Mouse (Mus musculus) cerebellum, adult (tissue): ENCODE data around the gene Gm45799.

ENCODE experiments used
- ATAC-seq: cut with Nextera tagmentation; 2 replicates; pipeline ENCODE4 v1.9.2; 2017; ENCODE audit warnings: mild to moderate bottlenecking, moderate library complexity, mixed read lengths; ENCODE audit not compliant: insufficient number of reproducible peaks, low FRiP score, low TSS enrichment

The Gm45799 gene

DNA sequence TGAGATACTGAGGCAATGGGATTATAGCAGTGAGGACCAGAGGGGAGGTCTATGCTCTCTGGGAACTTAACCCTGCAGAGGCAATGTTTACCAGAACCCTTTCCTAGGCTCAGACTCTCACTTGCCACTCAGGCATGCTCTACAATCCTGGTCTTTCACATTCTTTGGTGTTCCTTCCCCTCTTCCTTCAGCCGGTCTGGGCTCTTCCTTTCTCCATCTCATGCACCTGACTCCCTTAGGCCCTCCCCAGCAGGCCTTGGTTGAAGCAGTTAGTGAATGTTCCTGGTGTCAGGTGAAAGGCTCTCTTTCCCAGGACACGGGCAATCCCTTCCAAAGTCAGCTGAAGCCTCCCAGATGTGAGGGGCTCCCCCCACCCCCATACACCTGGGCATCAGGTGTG lies 596 bp upstream of the Gm45799 start, which contains the start of gene Timm10b:
TSS of gene Timm10b (plus strand) at position 301 of the 400 bp plus-strand sequence.
- peak; percentile 24; the same call in 1 of the 2 replicates for ATAC-seq

DNA sequence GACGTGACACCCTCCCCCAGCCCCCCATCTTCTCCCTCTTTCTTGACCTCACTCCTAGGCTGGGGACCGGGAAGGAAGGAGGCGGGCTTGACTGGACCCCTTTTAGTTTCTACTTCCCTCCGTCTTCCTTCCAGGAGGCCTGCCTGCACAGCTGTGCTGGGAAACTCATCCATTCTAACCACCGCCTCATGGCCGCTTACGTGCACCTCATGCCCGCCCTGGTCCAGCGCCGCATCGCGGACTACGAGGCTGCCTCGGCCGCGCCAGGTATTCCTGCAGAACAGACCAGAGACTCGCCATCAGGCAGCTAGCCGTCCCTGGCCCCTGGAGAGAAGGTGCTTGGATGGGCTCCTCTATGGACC lies 523 bp downstream of the Gm45799 start:
- ATAC-seq = no peak

- no peak for ATAC-seq
Observed at GRCm38 (mm10) chr7:105641936-105642335, 1.6 kb downstream of the Gm45799 start.

- peak; percentile 95 for ATAC-seq
Observed at GRCm38 (mm10) chr7:105650639-105651435, 10.5 kb downstream of the Gm45799 start, which contains the start of gene Dnhd1. Gene Dnhd1, plus strand, starts transcription at chr7:105650827.

DNA sequence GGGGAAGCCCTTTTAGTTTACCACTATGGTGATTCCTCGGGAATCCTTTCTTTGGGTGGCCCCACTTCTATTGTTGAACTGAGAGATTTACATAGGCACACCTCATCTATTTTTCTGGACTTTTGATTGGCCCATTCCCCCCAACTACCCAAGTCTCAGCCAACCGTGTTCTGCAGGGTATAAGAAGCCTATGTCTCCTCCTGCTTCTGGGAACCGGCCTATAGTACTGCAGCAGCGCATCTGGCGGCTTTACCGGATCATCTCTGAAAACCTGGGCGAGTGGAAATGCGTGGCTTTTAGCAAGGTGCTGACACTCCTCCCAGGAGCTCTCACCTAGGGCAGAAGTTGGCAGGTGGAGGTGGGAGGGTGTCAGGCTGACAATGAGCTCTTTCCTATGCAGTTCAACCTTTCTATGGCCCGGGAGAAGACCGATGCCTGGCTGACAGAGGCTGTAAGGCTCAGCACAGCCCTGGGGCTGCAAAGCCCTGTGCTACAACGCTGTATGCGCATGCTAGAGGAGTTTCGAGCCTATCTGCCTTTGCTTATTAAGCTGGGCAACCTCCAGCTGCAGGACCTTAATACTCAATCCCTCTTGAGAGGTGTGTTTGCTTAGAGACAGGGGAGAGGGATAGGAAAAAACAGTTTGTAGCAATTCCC lies 45.3 kb downstream of the Gm45799 start:
- no peak for ATAC-seq

GRCm38 (mm10) chr7:105690875-105691274 lies 50.5 kb downstream of the Gm45799 start:
- ATAC-seq = no peak

DNA sequence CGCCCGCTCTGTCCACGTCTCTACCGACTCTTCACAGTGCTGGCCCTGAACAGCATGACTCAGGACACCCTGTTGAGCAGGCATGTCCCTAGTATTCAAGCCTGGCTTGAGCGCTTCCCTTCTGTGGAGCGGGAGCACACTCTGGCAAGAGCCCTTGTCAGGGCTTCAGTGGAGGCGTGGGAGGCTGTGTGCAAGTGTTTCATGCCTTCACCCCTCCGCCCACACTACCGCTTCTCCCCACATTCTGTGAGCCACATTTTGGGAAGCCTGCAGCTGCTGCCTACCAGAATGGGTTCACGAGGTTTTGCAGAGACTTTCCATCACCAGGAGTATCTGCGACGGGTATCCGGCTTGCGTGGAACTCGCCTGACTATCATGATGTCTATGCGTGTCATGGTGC lies 62.8 kb downstream of the Gm45799 start:
- peak; percentile 40; the same call in 1 of the 2 replicates for ATAC-seq

GRCm38 (mm10) chr7:105703816-105704215 lies 63.5 kb downstream of the Gm45799 start:
- no peak; the same call in 1 of the 2 replicates for ATAC-seq

DNA sequence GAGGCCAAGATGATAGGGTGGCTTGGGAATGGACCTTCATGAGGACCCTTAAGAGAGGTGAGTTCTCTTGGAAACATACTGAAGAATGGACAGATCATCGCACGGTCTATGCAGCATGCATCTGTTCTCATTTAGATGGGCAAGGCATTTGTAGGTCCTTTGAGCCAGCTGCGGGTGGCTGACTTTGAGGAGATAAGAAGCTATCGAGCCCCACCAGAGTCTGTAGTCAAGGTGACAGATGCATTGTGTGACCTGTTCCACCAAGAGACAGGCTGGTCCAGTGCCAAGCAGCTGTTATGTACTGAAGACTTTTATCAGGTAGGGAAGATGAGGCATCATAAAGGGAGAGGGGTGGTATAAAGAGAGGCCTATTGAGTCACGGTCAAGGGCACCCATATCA lies 68.4 kb downstream of the Gm45799 start:
- ATAC-seq = no peak

GRCm38 (mm10) chr7:105715366-105715765 lies 75.0 kb downstream of the Gm45799 start:
- ATAC-seq = no peak

DNA sequence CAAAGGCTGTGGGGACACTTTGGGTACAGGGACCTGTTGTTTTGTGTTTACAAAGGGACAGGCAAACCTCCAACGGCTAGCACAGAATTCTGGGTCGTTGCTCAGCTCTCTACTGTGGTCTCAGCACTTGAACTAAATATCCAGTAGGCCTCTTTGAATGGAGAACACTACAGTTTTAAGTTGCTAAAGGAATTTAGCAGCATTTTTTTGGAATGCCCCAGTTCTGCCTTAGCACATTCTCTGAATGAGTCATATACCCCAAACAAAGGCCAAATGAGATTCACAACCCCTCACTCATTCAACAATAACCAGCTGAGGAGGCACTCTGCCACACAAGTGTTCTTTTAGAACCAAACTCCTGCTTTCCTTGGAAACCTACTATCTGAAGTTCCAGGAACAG lies 81.6 kb downstream of the Gm45799 start:
- ATAC-seq = no peak

DNA sequence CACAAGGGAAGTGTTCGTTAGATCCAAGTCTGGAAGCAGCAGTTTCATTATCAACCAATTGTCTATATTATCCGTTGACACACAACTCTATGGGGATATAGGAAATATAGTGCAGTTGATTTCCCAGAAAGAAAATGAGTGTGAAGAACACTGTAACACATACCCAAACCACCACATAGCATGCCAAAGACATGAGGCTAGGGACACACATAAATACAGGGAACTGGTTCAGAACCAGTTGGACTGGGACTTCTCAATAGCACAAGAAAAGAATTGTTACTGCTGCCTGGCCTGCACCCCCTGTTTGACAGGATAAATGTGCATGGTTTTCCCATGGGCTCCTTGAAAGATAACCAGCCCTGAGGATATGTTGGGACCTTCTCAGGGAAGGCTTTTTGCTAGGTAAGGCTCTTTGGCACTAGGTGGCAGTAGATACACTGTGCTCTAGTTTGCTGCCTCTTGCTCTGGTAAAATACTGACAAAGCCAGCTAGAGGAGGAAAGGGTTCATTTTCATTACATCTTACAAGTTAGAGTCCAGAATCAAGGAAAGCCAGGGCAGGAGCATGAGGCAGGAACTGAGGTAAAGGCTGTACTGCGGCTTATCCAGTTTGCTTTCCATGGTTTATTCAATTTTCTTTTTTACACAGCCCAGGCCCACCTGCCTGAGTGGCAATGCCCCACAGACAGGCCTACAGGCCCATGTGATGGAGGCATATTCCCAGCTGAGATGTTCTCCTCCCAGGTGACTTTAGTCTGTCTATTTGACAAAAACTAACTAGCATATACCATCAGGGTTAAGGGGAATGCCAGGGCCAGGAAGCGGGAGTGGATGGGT lies 86.0 kb downstream of the Gm45799 start:
- peak; percentile 91 for ATAC-seq

GRCm38 (mm10) chr7:105726980-105727325 lies 86.6 kb downstream of the Gm45799 start:
- no peak for ATAC-seq

DNA sequence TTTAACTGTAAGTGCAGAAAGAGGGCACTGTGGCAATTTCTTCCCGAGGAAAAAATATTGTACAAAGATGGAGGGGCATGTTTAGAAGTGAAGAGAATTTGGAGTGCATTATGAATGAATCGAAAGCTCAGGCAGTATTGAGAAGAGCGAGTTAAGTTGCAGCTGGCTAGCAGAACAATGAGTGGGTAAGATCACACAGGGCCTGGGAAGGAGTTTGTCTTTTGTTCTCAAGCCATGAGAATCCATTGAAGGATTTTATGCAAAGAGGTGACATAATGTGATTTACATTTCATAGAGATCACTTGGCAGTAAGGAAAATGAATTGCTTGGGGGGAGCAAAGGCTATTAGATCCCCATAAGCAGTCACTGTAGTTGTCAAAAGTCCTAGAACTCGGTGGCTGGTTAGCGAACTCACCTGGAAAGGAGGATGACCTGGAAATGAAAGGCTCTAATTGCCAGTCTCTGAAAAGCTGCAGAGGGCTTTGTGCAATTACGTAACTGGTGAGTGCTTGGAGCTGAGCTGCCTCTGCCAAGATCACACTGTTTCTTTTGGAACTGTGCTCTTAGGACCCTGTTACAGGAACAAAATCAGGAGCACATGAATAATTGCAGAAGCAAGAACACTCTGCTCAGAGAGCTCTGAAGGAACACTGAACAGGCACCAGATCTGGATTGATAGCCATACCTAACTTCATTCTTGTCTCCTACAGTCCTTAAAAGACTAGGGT lies 88.5 kb downstream of the Gm45799 start:
- no peak for ATAC-seq

GRCm38 (mm10) chr7:105733836-105734235 lies 93.5 kb downstream of the Gm45799 start:
- no peak for ATAC-seq
